Mouse (Mus musculus) CH12.LX (cell line): ENCODE measurements around the gene Luc7l.

Experiments used
- CTCF ChIP-seq, 2 experiments: IDR thresholded peaks in 1 of 2; conservative IDR thresholded peaks in 1 of 2; 2 replicates each; pipeline ENCODE4 v1.5.1; 2011 to 2012; ENCODE audit warnings: low read depth in 2 of 2, low read length in 2 of 2, improper control_type of control experiment in 1 of 2, inconsistent platforms in 1 of 2, mild to moderate bottlenecking in 1 of 2, moderate library complexity in 1 of 2
- ETS1 ChIP-seq: conservative IDR thresholded peaks from 2 replicates; pipeline ENCODE4 v1.6.1; 2012; ENCODE audit warnings: low read depth, mild to moderate bottlenecking, inconsistent platforms, low read length, improper control_type of control experiment, moderate library complexity
- IRF4 ChIP-seq: IDR thresholded peaks from 2 replicates; pipeline ENCODE4 v1.6.1; 2014; ENCODE audit warnings: low read depth, mild to moderate bottlenecking, inconsistent platforms, low read length, improper control_type of control experiment
- MAFK ChIP-seq: IDR thresholded peaks from 2 replicates; pipeline ENCODE4 v1.6.1; 2011; ENCODE audit warnings: low read length, improper control_type of control experiment; ENCODE audit not compliant: insufficient replicate concordance
- POLR2A ChIP-seq: IDR thresholded peaks from 2 replicates; pipeline ENCODE4 v1.6.1; 2011; ENCODE audit warnings: low read depth, mild to moderate bottlenecking, improper control_type of control experiment, low read length
- RAD21 ChIP-seq: IDR thresholded peaks from 2 replicates; pipeline ENCODE4 v1.6.1; 2011; ENCODE audit warnings: low read depth, mild to moderate bottlenecking, low read length, improper control_type of control experiment, moderate library complexity
- TCF12 ChIP-seq: IDR thresholded peaks from 2 replicates; pipeline ENCODE4 v1.6.1; 2014; ENCODE audit warnings: low read depth, mild to moderate bottlenecking, inconsistent platforms, low read length, improper control_type of control experiment
- ZC3H11A ChIP-seq: IDR thresholded peaks from 2 replicates; pipeline ENCODE4 v1.6.1; 2012; ENCODE audit warnings: low read depth, mild to moderate bottlenecking, inconsistent platforms, low read length, improper control_type of control experiment
- ZKSCAN1 ChIP-seq: IDR thresholded peaks from 2 replicates; pipeline ENCODE4 v1.6.1; 2012; ENCODE audit warnings: low read depth, inconsistent platforms, low read length, improper control_type of control experiment, borderline replicate concordance

DNA sequence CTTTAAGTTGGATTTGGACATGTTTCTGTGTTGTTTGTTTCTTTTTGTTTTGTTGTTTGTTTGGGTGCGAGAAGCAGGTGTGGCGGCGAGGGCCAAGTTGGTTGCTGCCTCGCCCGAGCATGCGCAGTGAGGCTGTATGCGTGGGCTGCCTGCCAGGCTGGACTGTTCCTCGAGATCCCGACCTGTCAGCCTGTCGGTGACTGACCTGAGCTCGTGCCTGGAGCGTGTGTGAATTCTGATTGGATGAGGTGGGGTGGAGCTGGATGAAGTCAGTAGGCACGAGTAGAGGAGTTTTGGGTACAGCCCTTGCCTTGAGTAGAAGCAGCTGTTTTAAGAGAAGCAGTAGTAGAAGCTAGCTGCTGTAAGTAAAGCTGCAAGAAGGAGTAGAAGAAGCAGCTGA lies 23.2 kb downstream of the Luc7l start:
- no peak for TF ChIP-seq TCF12
- no peak for TF ChIP-seq CTCF (conservative IDR thresholded peaks at IDR 0.05 in 1 of 2, IDR thresholded peaks at IDR 0.05 in 1 of 2; ENCODE audit: low read depth in 2 of 2, low read length in 2 of 2)
- TF ChIP-seq POLR2A, result no peak
- TF ChIP-seq ZC3H11A, result no peak
- no peak for TF ChIP-seq MAFK
- no peak for TF ChIP-seq RAD21
- TF ChIP-seq ZKSCAN1, result no peak
- TF ChIP-seq IRF4, result no peak
- TF ChIP-seq ETS1, result no peak
